Mouse (Mus musculus) erythroblast, embryonic 14.5 days (primary cell): Measurements from ENCODE around the gene Apob. TPM values are rescaled to one million over a fixed set of nuclear protein-coding genes. Genes with fewer than 3 reads are reported as not detected.

Experiments used
- H3K27me3 ChIP-seq: 2 replicates; pipeline ENCODE4 v1.6.1; 2012; ENCODE audit warnings: inconsistent platforms; ENCODE audit not compliant: control insufficient read depth
- H3K36me3 ChIP-seq: 2 replicates; pipeline ENCODE4 v1.6.1; 2012; ENCODE audit warnings: mild to moderate bottlenecking, inconsistent platforms; ENCODE audit not compliant: control insufficient read depth
- H3K4me1 ChIP-seq: 2 replicates; pipeline ENCODE4 v1.6.1; 2012; ENCODE audit warnings: inconsistent platforms; ENCODE audit not compliant: control insufficient read depth
- H3K4me3 ChIP-seq: replicated peaks from 2 replicates; pipeline ENCODE3; 2012; ENCODE audit warnings: moderate library complexity, mild to moderate bottlenecking, inconsistent platforms
- H3K9me3 ChIP-seq: 2 replicates; pipeline ENCODE4 v1.6.1; 2012; ENCODE audit warnings: low read length, inconsistent platforms, mixed read lengths; ENCODE audit not compliant: control insufficient read depth
- GATA1 ChIP-seq: IDR thresholded peaks from 2 replicates; pipeline ENCODE4 v1.6.1; 2012; ENCODE audit warnings: low read length, inconsistent platforms, mixed read lengths
- TAL1 ChIP-seq: IDR thresholded peaks from 3 replicates; pipeline ENCODE4 v1.6.1; 2012; ENCODE audit warnings: low read length, inconsistent platforms, mixed read lengths
- polyA plus RNA-seq: library from polyadenylated mRNA; stranded (reverse); fragments of >175 nt; gene quantifications from 2 replicates; pipeline ENCODE4 v1.2.3, GENCODE M21; 2012

Apob gene
- polyA plus RNA-seq, 1 experiment = 0.03 TPM

DNA sequence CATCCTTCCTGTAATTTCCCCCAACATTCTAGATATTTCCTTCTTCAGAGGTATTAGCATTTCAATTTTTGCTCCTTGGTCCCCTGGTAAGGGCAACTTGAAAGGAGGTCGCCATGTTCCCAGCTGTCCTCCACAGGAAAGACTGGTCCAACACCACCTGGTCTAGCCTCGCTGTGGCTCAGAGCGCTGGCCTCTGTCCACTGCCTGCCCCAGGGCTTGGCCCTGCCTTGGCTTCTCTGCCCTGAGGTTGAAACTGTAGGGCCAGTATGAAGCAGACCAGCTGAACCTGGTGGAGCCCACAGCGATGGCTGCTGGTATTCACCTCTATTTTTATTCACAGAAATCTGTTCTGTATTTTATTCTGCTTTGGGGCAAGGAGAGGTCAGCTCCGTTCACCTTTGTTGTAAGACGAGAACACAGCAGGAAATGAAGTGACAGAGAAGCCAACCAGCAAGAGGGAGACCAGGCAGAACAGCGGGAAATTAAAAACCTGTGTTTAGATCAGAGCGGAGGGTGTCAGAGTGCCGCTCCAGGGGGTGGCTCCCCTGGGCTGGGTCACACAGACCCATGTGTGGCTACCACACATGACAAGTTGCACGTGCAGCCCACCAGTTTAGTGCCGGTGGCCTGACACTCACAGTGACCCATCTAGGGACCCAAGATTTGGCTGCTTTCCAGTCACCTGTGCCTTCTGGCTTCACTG, 86.1 kb downstream of the Apob start:
- TF ChIP-seq TAL1 (no peak), GATA1 (no peak)
- Histone ChIP-seq H3K4me3 (no peak overlapping the region), H3K36me3 (no peaks in the 10 kb centered on the region), H3K27me3 (no peaks in the 10 kb centered on the region), H3K4me1 (no peaks in the 10 kb centered on the region), H3K9me3 (peaks cover 2% of the 10 kb centered on the region; the same call in 1 of the 2 replicates)

Other genes with a start within 250 kb of the Apob start
- gene Ldah, start 230.5 kb downstream of the Apob start, polyA plus RNA-seq = 0.19 and 0.23 TPM in 2 replicates